Mouse (Mus musculus) lung, postnatal 10 days (tissue): ENCODE measurements at regions not wholly inside any gene's neighbourhood (a gene's known extent, or its start where the extent isn't known, plus 50 kb on each side); places are given as distances from the start of the nearest gene placed in this dataset.
"Not testable (repeated sequence)": the region's sequence is repeated elsewhere in the genome, so short reads cannot be mapped to it uniquely, and the experiment has no call there.

Source experiments
- DNase-seq: peaks from one replicate; pipeline ENCODE4 v3.0.0; 2021

- DNase-seq, result peak; percentile 6
Observed at GRCm38 (mm10) chr4:45642604-45643003, 110.3 kb upstream of the Shb start.

GRCm38 (mm10) chr4:45641272-45641671 is 109.0 kb upstream of the Shb start:
- no peak for DNase-seq

GRCm38 (mm10) chr4:45640713-45641112 is 108.4 kb upstream of the Shb start:
- DNase-seq, result no peak

GRCm38 (mm10) chr4:45639397-45640034 is 107.2 kb upstream of the Shb start:
- DNase-seq, result no peak

GRCm38 (mm10) chr4:45638411-45638810 is 106.1 kb upstream of the Shb start:
- no peak for DNase-seq

GRCm38 (mm10) chr4:45631276-45632045 is 99.2 kb upstream of the Shb start:
- DNase-seq, result no peak

GRCm38 (mm10) chr4:45625633-45626032 is 93.4 kb upstream of the Shb start:
- DNase-seq, result no peak

GRCm38 (mm10) chr4:45622017-45622416 is 89.7 kb upstream of the Shb start:
- DNase-seq, result no peak

- DNase-seq, result no peak
Observed at GRCm38 (mm10) chr4:45617126-45617525, 84.9 kb upstream of the Shb start.

GRCm38 (mm10) chr4:45613498-45613897 is 81.2 kb upstream of the Shb start:
- not testable (repeated sequence) for DNase-seq

- peak; percentile 65 for DNase-seq
Observed at GRCm38 (mm10) chr4:45612132-45612531, 79.9 kb upstream of the Shb start.

- DNase-seq, result no peak
Observed at GRCm38 (mm10) chr4:45610937-45611336, 78.7 kb upstream of the Shb start.

GRCm38 (mm10) chr4:45606578-45606977 is 74.3 kb upstream of the Shb start:
- DNase-seq, result peak; percentile 29

GRCm38 (mm10) chr4:45605681-45606080 is 73.4 kb upstream of the Shb start:
- DNase-seq, result no peak

GRCm38 (mm10) chr4:45604271-45604800 is 72.1 kb upstream of the Shb start:
- DNase-seq, result no peak

- no peak for DNase-seq
Observed at GRCm38 (mm10) chr4:45600520-45600919, 68.2 kb upstream of the Shb start.

- no peak for DNase-seq
Observed at GRCm38 (mm10) chr4:45593435-45593991, 61.2 kb upstream of the Shb start.

GRCm38 (mm10) chr4:45592766-45593165 is 60.5 kb upstream of the Shb start:
- DNase-seq, result no peak

- DNase-seq, result peak; percentile 21
Observed at GRCm38 (mm10) chr4:45591405-45592315, 59.4 kb upstream of the Shb start.

- DNase-seq, result no peak
Observed at GRCm38 (mm10) chr4:45590836-45591235, 58.6 kb upstream of the Shb start.

- no peak for DNase-seq
Observed at GRCm38 (mm10) chr4:45588322-45588721, 56.1 kb upstream of the Shb start.

- DNase-seq, result no peak
Observed at GRCm38 (mm10) chr4:45587202-45587601, 54.9 kb upstream of the Shb start.

- DNase-seq, result no peak
Observed at GRCm38 (mm10) chr4:45586310-45586709, 54.0 kb upstream of the Shb start.
